Mouse (Mus musculus): ENCODE results near the gene Ifi27l2b. TPM values are rescaled to one million over a fixed set of nuclear protein-coding genes. Genes with fewer than 3 reads are reported as not detected.
"Not testable (repeated sequence)": the region's sequence is repeated elsewhere in the genome, so short reads cannot be mapped to it uniquely, and the experiment has no call there.

The Ifi27l2b gene
- total RNA-seq (2021): not detected
- long read RNA-seq: 0 reads

DNA sequence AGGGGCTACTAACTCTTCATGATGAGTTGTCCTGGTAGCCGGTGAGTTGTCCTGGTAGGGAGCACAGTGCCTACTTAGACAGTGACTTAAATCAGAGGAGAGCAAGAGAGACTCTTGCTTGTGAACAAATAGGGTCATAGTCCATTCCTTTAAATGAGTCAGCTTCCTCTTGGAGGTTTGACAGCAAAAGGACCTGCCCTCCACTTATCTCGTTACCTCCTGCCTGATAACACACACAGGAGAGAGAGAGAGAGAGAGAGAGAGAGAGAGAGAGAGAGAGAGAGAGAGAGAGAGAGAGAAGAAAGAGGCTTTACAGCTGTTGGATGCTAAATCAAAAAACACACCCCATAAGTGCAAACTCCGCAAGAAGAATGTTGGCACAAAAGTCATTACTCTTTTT is at the start of gene Ifi27l2b:
Gene Ifi27l2b (minus strand): TSS at position 84 of the 400 bp plus-strand sequence.
- no peak for DNase-seq (ENCODE audit: low spot score in 2 of 2)

DNA sequence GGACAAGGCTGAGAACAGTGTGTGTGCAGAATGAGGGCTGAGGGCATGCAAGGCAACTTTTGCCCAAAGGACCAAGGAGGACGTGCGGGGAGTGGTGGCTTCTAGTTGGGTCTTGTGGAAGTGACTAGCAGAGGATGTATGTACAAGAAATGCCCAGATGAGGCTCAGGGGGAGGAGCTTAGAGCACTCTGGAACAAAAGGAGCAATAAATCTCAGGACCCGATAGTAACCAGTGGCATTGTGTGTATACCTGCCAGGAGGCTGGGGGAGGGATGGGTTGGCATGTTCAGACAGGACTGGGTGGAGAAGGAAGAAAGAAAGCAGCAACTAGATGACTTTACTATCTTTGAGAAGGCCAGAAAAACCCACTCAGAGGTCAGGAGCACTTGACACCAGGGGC is 47.4 kb upstream of the Ifi27l2b start:
- DNase-seq (ENCODE audit: low spot score in 2 of 2): no peak

DNA sequence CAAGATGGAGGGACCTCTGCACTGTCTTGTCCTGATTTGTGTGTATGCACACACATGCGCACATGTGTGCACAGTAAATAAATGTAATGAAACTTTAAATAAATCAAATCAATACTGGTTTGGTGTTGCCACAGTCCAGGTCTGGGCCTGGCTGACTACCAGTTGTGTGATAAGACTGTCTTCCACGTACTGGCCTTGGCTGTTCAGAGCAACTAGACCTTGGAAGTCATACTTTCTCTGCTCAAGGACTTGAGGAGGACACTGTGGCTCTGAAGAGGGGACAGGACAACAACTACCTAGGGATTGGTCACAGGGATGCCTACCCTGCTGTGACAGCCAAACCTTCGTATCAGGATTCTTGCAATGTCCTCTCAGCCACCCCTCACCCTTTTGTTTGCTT is 46.3 kb upstream of the Ifi27l2b start:
- DNase-seq (ENCODE audit: low spot score in 2 of 2): no peak

DNA sequence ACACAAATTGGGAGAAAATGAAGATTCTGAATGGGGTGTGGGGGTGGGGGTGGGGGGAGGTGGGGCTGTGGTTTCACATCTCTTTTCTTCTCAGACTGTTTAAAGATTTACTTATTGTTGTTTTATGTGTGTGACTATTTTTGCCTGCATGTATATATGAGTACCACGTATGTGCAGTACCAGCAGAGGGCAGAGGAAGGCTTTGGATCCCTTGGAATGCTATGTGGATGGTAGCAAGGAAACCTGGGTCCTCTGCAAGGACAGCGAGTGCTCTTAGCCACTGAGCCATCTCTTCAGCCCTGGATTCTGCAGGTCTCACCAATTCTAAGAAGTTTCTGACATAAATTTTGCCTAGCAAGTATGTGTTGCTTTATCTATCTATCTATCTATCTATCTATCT is 42.2 kb upstream of the Ifi27l2b start:
- DNase-seq (ENCODE audit: low spot score in 2 of 2): peak in 1 of 2 experiments; percentile 69

DNA sequence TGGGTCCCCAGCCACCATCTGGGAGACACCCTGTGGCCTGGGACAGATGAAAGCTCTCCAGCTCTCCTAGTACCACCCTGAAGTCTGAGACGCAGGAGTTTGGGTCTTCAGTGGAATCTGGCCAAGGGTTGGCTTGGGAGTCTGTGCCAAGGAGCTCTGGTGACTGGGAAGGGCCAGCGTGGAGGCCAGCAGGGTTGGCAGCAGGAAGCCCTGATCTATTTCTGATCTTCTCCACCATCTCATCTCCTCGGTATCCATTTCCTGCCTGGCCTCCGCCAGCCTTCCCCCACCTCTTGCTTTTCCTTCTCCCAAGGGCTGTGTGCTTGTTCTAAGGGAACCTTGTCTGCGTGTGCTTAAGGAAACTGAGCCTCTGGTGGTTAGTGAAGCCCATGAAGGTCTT is 41.7 kb upstream of the Ifi27l2b start:
- no peak for DNase-seq (ENCODE audit: low spot score in 2 of 2)

DNA sequence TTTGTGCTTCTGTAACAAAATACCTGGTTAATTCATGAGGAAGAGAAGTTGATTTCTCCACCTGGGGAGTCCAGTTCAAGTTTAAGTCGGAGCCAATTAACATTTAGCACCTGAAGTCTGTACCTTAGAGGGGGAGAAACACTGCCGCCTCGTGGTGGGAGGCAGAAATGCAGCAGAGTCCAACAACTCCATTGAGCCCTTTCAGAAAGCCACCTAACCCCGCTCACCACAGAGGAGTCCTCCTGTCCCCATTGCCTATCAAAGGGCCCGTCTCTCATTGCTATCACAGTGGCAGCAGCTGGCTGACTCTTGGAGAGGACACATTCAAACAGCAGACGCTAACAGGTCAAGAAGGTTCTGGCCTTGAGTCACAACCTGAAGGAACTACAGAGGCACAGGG is 37.5 kb upstream of the Ifi27l2b start:
- peak in 1 of 2 experiments; percentile 57 for DNase-seq (ENCODE audit: low spot score in 2 of 2)

DNA sequence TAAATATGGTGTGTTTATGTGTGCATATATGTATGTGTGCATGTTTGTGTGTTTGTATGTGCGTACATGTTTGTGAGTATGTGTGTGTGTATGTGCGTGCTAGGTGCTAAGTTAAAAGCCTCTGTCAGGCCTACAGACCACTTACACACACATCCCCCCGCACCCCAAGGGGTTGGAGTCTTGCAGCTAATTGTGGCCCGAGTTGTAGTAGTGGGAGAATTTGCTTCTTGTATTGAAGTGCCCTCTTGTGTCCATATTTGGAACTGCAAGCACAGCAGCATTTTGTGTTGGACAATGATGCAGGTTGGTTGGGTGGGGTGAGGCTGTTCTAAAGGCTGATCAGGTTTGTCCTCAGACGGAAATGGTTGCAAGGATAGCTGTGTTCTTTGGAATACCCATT is 35.7 kb upstream of the Ifi27l2b start:
- peak; percentile 54 to 87 for DNase-seq (ENCODE audit: low spot score in 2 of 2)

DNA sequence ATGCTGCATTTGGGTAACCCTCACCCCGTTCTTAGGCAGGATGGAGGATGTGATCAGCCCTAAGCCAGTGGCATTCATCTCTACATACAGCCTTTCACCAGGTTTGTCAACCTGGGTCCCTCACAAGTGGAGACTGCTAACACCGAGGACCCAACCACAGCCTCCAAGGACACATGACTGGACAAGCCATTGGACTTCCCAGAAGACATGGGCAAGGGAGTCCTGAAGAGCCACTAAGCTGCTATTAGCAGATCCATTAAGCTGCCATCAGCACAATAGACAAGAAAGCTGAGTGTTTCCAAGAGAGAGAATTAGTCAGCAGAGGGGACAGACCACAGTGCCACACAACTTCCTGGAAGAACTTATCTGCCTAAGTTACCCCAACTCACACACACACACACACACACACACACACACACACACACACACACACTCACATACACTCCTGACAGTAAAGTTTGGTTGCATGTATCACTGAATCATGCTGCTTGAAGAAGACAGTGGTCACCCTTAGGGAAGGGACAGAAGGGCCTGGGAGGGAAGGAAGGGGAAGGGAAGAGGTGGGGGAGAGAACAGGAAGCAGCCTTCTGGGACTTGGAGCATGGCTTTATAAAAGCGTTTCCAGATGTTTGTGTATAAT is 34.2 kb upstream of the Ifi27l2b start:
- DNase-seq (ENCODE audit: low spot score in 2 of 2): no peak

DNA sequence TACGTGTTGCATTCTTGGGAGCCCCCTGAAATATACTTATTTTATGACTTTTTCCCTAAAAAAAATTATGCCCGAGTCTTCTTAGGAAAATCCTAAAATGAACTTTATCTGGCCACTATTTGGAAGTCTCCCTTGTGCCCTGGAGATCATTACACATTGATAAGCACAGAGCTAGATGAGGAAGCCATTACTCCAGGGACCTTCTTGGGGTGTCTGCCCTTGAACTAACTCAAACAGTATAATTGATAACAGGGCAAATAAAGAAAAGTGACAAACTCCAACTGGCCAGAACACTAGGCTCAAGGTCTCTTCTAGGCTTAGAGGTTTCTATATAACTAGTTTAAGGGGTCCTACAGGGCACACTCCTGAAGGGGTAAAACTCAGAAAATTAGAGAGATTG is 30.7 kb upstream of the Ifi27l2b start:
- DNase-seq (ENCODE audit: low spot score in 2 of 2): no peak

DNA sequence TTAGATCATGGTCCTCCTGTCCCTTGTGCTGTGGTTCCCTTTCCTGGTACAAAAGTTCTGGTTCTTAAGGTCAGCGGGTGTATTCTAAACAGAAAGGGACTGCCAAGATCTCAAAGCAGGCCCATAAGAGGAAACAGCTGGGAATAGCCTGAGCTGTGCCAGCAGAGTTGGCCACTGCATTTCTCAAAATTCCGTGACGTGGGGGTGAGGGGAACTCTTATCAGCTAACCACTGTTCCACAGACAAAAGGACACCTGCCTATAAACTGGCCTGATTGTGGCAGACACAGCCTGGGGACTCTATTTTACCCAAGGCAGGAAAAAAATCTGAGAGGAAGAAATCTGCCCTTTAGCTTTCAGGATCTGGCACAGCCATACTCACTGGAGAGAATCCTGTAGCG is 30.3 kb upstream of the Ifi27l2b start:
- DNase-seq (ENCODE audit: low spot score in 2 of 2): no peak

DNA sequence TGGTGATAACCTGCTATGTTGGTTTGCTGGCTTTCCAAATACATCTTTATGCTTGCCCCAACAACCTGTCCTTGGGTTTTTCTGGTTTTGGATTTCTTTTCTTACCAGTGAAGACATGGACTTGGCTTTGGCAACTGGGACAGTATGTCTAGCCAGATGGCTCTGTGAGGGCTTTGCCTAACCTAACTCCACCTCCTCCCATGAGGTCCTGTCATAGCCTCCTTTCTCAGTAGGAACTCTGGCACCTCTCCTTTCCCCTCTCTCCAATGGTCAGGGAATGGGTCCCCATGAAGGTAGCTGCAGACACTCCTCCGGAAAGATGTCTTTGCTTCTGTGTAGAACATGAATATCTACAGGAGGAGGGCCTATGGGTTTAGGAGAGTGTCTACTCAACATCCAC is 29.7 kb upstream of the Ifi27l2b start:
- DNase-seq (ENCODE audit: low spot score in 2 of 2): no peak

DNA sequence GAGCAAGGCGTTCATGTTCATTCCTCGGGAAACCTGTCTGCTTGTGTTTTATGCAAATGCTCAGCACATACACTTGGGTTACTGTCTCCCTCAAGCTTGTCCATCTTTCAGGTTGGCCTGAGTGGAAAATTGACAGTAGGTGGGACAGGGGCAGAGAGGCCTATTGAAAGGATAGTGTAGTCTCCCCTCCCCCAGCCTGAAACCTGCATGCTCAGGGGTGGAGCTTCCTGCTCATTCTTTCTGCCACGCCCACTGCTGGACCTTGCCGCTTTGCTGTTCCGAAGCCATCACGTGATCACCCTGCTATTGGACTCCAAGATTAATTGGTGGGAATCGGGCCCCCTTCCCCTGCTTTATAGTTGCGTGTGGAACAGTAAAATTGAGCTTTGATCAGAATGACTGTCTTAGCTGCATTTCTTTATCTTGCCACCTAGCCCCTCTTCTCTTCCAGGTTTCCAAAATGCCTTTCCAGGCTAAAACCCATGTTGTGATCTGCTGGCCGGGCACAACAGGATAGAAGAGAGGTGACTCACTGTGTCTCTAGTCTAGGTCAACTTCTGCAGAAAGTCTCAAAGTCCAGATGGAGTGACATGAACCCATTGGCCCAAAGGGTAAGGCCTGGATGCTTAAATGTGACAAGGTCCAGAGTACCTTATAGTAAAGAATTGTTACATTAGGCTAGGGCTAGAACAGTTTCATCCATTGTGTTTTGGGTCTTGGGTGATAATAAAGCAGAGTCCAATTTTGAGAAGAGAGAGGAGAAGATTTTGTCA is 27.4 kb upstream of the Ifi27l2b start:
- not testable (repeated sequence) for DNase-seq (ENCODE audit: low spot score in 2 of 2)

DNA sequence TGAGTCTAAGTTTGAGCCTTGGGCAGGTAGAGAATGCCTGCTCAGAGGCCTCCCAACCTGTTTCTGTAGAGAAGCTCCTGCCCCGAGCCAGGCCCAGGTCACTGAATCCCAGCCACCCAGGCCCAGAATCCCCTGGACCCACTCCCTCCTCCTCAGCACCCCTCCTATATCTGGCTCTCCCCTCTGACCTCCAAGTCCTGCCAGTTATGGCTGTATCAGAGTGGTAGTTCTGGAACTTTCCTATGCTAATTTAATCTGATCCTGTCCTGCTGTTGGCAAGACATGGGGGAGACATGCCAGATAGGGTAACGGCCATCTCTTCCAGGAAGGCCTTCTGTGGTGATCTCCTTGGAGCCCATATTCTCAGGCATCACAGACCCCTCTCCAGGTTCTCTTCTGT is 25.8 kb upstream of the Ifi27l2b start:
- no peak for DNase-seq (ENCODE audit: low spot score in 2 of 2)

DNA sequence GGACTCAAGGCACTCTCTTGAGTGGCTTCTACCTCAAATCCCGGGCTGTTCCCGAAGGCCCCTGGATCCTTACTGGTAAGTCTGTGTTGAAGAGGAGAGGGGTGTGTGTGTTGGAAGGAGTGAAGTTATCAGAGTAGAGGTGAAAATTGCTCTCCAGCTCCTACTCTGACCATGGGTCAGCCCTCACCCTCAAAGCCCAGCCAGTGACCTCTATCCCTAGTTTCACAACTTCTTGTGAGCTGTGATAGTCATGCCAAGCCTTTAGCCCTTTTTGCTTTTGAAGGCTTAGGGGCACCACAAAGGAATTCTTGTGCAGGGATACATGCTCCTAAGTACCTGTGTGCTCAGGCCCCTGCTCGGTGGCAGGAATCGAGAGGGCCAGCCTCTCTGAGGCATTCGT is 24.6 kb upstream of the Ifi27l2b start:
- no peak for DNase-seq (ENCODE audit: low spot score in 2 of 2)

DNA sequence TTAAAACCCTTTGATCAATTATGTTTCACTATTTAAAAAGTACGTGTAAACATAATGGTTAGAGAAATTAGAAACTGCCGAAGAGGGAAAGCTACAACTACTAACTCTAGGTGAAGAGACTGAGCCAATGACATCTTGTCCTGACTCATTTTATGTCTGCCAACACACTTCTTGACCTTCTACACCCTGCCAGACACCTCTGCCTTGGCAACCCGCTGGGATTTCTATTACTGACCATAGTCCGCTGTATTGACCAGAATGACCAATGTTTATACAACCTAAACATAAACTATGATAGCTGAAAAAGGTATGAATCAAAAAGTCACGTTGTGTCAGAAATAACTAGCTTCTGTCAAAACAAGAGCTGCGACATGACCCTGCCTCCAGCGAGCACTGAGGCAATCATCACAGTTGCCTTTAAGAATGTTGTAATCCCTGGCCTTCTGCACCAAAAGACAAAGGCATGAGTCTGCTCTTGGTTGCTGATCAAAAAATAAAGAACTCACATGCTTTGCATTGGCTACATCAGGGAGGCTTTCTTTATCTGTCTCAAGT is 20.5 kb upstream of the Ifi27l2b start:
- DNase-seq (ENCODE audit: low spot score in 2 of 2): no peak

DNA sequence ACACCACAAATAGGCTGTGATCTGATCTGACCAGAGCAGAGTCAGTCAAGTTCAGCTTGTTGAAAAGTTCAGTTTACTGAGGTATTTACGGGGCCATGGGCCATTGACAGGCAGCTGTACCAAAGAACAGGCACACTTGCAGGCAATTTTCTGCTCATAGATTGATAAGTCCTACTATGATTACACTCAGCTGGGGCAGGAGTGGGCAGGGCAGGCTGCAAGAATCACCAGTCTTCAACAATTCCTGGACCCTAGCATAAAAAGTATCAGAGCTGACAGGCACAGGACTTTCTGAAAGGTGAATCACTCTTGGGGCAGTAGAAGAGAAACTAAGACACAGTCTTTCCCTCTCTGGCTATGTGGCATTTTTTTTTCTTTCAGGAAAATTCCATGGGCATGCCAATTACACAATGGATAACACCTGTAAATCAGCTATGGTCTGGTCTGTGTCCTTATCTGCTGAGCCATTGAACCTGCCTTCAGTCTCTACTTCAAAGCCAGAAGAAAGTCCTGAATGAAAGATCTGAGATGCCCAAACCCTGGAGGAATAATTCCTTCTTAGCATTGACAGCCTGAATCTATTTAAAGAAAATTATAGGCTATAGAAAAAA is 19.9 kb upstream of the Ifi27l2b start:
- DNase-seq (ENCODE audit: low spot score in 2 of 2): no peak

DNA sequence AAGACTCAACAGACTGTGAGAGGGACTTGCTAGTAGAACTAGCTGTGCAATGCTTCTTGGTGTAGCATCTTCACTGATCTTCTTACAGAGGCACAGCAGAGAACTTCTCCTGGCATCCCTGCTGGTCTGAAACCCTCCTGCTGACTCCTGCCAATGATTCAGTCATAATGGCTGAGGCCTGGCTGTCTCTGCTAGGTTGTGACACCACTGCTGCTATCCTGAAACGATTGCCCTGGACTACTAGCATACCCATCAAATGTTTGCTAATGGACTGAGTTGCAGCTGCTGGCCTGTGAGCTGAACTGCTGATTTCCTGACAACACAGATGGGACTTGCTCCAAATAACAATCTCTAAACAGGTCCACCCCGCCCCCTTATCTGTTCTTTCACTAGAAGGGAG is 17.5 kb upstream of the Ifi27l2b start:
- no peak for DNase-seq (ENCODE audit: low spot score in 2 of 2)

DNA sequence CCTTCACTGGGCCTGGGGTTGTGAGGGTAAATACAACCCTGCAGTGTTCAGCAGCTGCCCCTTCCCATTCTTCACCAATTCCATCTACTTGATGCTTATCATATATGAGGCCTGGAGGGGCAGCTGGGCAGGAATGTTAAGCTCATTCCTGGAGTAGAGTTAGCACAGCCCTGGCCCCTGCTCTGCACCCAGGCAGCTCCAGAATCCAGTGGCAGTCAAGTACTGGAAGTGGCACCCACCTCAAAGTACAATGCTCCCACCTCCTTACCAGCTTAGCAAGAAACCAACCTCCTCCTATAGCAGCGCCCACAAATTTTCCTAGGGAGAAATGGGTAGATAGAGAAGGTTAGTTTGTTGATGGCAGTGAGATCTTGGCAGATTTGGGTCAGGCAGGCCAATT is 296 bp downstream of the Ifi27l2b start:
- DNase-seq (ENCODE audit: low spot score in 2 of 2): not testable (repeated sequence)

DNA sequence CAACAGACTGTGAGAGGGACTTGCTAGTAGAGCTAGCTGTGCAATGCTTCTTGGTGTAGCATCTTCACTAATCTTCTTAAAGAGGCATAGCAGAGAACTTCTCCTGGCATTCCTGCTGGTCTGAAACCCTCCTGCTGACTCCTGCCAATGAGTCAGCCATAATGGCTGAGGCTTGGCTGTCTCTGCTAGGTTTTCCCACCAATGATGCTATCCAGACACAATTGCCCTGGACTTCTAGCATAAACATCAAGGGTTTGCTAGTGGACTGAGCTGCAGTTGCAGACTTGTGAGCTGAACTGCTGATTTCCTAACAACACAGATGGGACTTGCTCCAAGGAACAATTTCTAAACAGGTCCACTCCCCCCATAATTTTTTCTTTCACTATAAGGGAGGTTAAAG is 3.7 kb downstream of the Ifi27l2b start:
- no peak for DNase-seq (ENCODE audit: low spot score in 2 of 2)

DNA sequence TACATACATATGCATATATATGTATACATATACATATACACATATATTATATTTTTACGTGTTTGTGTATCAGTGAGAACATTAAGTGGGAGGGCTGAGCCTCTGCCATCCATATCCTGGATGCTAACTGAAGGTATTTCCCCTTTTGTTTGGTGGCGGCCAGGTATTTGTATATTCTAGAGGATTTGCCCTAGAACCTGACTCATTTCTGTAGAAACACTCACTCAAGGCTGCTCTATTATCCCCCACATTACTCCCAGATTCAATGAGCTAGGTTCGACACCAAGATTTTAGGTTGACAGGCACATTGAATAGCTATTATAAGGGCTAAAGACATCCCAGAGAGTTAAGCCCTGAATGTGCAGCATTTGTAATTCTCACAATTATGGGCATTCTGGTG is 12.0 kb downstream of the Ifi27l2b start:
- no peak for DNase-seq (ENCODE audit: low spot score in 2 of 2)

DNA sequence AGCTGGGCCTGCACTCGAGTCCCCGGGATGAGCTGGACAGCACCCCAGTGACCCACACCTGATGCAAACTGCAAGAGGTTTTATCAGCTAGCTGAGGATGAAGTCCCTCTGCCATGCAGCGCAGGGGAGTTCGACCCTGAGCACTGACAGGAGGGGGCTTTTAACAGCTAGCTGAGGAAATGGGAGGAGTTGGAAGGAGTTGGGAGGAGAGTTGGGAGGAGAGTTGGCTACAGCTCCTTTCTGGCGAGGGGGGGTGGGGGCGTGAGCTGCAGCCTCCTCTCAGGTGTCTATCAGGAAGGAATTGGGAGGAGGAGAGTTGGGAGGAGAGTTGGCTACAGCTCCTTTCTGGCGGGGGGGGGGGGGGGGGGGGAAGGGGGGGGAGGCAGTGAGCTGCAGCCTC is 12.8 kb downstream of the Ifi27l2b start:
- DNase-seq (ENCODE audit: low spot score in 2 of 2): not testable (repeated sequence)

DNA sequence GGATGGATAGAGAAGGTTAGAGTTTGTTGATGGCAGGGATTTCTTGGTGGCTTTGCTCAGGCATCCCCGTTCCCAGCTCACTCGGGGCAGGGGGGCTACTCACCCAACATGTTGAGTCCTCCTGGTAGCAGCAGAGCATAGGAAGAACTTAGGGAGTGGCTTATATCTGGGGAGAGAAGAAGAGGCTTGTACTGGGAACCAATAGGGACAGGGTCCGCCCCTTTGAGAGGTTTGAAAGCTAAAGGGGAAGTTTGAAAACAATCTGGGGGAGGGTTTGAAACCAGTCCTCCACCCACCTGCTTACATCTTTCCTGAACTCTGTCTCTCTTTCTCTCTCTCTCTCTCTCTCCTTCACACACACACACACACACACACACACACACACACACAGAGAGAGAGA is 13.5 kb downstream of the Ifi27l2b start, which contains the start of gene Ifi27l2a:
Gene Ifi27l2a (minus strand): TSS at position 157 of the 400 bp plus-strand sequence.
- DNase-seq (ENCODE audit: low spot score in 2 of 2): no peak
